Mouse (Mus musculus): ENCODE measurements around the gene Slc8a1.

Slc8a1 gene

GRCm38 (mm10) chr17:81424256-81424912 is 313.8 kb downstream of the Slc8a1 start:
- no peak for DNase-seq (ENCODE audit: low read depth, low spot score)

- DNase-seq (ENCODE audit: low read depth, low spot score) = no peak
Measured at GRCm38 (mm10) chr17:81419802-81420459, 318.2 kb downstream of the Slc8a1 start.

GRCm38 (mm10) chr17:81416361-81417114 is 321.6 kb downstream of the Slc8a1 start:
- DNase-seq (ENCODE audit: low read depth, low spot score) = no peak

GRCm38 (mm10) chr17:81412736-81413135 is 325.4 kb downstream of the Slc8a1 start:
- DNase-seq (ENCODE audit: low read depth, low spot score) = no peak

- DNase-seq (ENCODE audit: low read depth, low spot score) = no peak
Measured at GRCm38 (mm10) chr17:81404225-81404624, 334.0 kb downstream of the Slc8a1 start.

GRCm38 (mm10) chr17:81403121-81403520 is 335.1 kb downstream of the Slc8a1 start:
- DNase-seq (ENCODE audit: low read depth, low spot score) = no peak

GRCm38 (mm10) chr17:81402636-81403035 is 335.5 kb downstream of the Slc8a1 start:
- DNase-seq (ENCODE audit: low read depth, low spot score) = no peak

- DNase-seq (ENCODE audit: low read depth, low spot score) = no peak
Measured at GRCm38 (mm10) chr17:81400377-81400776, 337.8 kb downstream of the Slc8a1 start.

- DNase-seq (ENCODE audit: low read depth, low spot score) = no peak
Measured at GRCm38 (mm10) chr17:81397434-81397833, 340.7 kb downstream of the Slc8a1 start.

- DNase-seq (ENCODE audit: low read depth, low spot score) = no peak
Measured at GRCm38 (mm10) chr17:81394124-81394523, 344.1 kb downstream of the Slc8a1 start.

GRCm38 (mm10) chr17:81393040-81393439 is 345.1 kb downstream of the Slc8a1 start:
- DNase-seq (ENCODE audit: low read depth, low spot score) = no peak

- no peak for DNase-seq (ENCODE audit: low read depth, low spot score)
Measured at GRCm38 (mm10) chr17:81391478-81391877, 346.7 kb downstream of the Slc8a1 start.

- DNase-seq (ENCODE audit: low read depth, low spot score) = no peak
Measured at GRCm38 (mm10) chr17:81390790-81391189, 347.4 kb downstream of the Slc8a1 start.

- DNase-seq (ENCODE audit: low read depth, low spot score) = no peak
Measured at GRCm38 (mm10) chr17:81386118-81386517, 352.1 kb downstream of the Slc8a1 start.

- no peak for DNase-seq (ENCODE audit: low read depth, low spot score)
Measured at GRCm38 (mm10) chr17:81385476-81385875, 352.7 kb downstream of the Slc8a1 start.

GRCm38 (mm10) chr17:81383461-81383860 is 354.7 kb downstream of the Slc8a1 start:
- no peak for DNase-seq (ENCODE audit: low read depth, low spot score)

- DNase-seq (ENCODE audit: low read depth, low spot score) = no peak
Measured at GRCm38 (mm10) chr17:81378436-81378835, 359.7 kb downstream of the Slc8a1 start.

GRCm38 (mm10) chr17:81377757-81378299 is 360.3 kb downstream of the Slc8a1 start:
- no peak for DNase-seq (ENCODE audit: low read depth, low spot score)

GRCm38 (mm10) chr17:81377195-81377594 is 361.0 kb downstream of the Slc8a1 start:
- no peak for DNase-seq (ENCODE audit: low read depth, low spot score)

GRCm38 (mm10) chr17:81375901-81376300 is 362.3 kb downstream of the Slc8a1 start:
- no peak for DNase-seq (ENCODE audit: low read depth, low spot score)

GRCm38 (mm10) chr17:81369036-81369435 is 369.1 kb downstream of the Slc8a1 start:
- DNase-seq (ENCODE audit: low read depth, low spot score) = no peak

GRCm38 (mm10) chr17:81368503-81368902 is 369.7 kb downstream of the Slc8a1 start:
- no peak for DNase-seq (ENCODE audit: low read depth, low spot score)
